Mouse (Mus musculus): ENCODE data around the gene Nek10.
"Not testable (repeated sequence)": the region's sequence is repeated elsewhere in the genome, so short reads cannot be mapped to it uniquely, and the experiment has no call there.

GRCm38 (mm10) chr14:14803115-14803514 is at the start of gene Nek10:
- TF ChIP-seq CTCF (IDR thresholded peaks at IDR 0.05; ENCODE audit: borderline replicate concordance, insufficient read depth, low read depth, low read length); POLR2A (IDR thresholded peaks at IDR 0.05; ENCODE audit: borderline replicate concordance, insufficient read depth, low read length): not testable (repeated sequence)

All from cerebellum, adult 2 months (tissue).